Mouse (Mus musculus): ENCODE results near the gene Gm21149. TPM values are rescaled to one million over a fixed set of nuclear protein-coding genes. Genes with fewer than 3 reads are reported as not detected.
"Not testable (repeated sequence)": the region's sequence is repeated elsewhere in the genome, so short reads cannot be mapped to it uniquely, and the experiment has no call there.

Gm21149 gene
- not detected for total RNA-seq (2021)
- long read RNA-seq, experiment 1, result 0 reads
- long read RNA-seq, experiment 2, result 0 reads

DNA sequence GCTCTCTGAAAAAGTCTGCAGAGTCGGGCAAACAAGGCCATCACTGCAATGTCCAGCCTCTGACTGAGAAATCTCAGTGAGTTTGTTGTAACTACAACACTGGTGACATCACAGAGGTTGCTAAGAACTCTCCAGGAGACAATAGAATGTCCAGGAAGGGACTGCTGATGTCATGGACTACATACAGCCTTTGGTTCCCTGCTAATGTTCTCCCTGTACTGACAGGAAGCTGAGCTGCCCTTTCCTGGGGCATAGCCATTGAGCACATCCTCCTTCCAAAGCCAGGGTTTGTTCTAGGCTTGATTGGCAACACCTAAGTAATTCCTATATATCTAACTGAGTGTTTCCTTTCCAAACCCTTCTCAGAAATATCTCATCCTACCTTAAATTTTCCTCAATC, at the start of gene Gm21149:
Gene Gm21149 (minus strand): TSS at position 101 of the 400 bp plus-strand sequence.
- not testable (repeated sequence) for DNase-seq (ENCODE audit: low spot score in 2 of 2)

DNA sequence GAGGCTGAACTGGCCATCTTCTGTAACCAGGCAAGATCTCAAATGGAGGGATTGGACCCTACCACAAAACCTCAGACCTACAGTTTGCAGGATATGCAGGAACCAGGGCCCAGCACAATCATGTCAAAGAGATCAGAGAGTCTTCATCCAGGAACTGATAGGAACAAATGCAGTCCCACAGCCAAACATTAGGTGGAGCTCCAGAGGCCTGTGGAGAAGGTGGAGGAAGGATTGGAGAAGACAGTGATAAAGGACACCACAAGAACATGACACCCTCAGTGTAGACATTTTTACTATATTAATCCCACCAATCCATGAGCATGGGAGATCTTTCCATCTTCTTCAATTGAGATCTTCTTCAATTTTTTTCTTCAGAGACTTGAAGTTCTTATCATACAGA, 46.1 kb upstream of the Gm21149 start:
- DNase-seq (ENCODE audit: low spot score in 2 of 2), result not testable (repeated sequence)

DNA sequence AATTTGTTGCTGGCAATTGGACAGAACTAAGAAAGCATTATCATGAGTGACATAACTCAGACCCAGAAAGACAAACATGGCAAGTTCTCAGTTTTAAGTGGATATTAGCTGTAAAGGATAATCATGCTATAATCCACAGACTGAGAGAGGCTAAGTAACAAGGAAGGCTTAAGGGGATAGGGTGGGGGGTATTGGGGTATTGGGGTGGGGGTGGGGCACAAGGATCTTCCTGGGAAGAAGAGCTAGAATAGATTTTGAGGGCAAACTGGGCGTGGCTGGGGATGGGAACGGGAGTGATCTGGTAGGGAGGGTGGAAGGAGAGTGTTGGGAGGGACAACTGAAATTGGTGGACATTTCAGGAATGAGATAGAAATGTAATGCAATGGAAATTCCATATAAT, 45.7 kb upstream of the Gm21149 start:
- DNase-seq (ENCODE audit: low spot score in 2 of 2), result not testable (repeated sequence)

DNA sequence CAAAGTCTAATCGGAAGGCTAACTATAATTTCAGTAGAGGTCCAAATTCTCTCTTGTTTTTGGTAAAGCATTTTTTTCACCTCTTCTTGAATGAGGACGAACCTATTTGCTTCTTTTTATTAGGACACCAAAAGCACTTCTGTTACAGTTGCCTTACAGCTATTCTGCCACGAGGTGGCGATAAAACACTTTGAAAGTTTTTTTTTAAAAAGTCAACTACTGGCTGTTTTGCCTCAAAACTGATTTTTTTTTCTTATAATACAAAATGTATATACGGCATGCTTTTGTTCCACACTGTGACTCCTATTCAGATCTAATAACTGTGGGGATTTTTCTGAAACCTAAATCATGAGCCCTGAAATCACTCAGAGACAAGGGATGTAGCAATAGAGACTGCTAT, 44.1 kb upstream of the Gm21149 start:
- DNase-seq (ENCODE audit: low spot score in 2 of 2), result not testable (repeated sequence)

DNA sequence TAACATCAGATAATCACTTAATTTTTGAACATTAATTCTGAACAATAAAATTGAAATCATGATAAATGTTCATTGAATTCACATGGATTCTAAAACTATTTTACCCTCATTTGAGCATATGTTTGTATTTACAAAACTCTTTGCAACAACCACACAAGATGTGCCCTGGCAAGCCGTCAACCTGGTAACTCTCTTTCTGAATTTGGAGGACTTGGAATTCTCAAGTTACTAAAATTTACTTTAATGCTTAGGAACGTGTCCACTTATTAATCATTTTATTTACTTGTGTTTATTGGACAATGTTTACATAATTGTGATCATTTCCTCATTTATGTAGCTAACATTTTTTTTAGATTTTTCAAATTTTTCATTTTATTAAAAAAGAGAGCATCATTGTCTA, 40.8 kb upstream of the Gm21149 start:
- DNase-seq (ENCODE audit: low spot score in 2 of 2), result not testable (repeated sequence)

DNA sequence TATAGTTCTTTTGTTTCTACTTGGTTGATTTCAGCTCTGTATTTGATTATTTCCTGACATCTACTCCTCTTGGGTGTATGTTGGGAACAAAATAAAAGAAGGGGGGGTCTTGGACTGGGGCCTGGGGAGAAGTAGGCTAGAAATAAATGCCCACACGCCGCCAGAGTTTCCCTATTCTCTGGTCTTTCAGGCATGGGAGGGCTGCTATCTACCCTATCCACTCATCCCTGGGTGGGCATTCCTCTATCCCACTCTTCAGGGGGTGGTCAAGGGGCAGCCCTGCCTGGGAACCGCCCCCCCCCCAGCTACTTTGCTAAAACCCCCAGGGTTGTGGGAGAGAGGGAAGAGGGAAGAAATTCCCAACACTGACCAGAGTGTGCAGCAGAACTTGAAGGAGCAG, 35.9 kb upstream of the Gm21149 start:
- not testable (repeated sequence) for DNase-seq (ENCODE audit: low spot score in 2 of 2)

DNA sequence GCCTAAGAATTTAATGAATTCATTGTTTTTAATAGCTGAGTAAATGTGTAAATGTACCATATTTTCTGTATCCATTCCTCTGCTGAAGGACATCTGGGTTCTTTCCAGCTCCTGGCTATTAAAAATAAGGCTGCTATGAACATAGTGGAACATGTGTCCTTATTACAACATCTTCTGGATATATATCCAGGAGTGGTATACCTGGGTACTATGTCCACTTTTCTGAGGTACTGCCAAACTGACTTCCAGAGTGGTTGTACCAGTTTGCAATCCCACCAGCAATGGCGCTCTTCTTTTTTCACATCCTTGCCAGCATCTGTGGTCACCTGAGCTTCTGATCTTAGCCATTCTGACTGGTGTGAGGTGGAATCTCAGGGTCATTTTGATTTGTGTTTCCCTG, 33.6 kb upstream of the Gm21149 start:
- not testable (repeated sequence) for DNase-seq (ENCODE audit: low spot score in 2 of 2)

DNA sequence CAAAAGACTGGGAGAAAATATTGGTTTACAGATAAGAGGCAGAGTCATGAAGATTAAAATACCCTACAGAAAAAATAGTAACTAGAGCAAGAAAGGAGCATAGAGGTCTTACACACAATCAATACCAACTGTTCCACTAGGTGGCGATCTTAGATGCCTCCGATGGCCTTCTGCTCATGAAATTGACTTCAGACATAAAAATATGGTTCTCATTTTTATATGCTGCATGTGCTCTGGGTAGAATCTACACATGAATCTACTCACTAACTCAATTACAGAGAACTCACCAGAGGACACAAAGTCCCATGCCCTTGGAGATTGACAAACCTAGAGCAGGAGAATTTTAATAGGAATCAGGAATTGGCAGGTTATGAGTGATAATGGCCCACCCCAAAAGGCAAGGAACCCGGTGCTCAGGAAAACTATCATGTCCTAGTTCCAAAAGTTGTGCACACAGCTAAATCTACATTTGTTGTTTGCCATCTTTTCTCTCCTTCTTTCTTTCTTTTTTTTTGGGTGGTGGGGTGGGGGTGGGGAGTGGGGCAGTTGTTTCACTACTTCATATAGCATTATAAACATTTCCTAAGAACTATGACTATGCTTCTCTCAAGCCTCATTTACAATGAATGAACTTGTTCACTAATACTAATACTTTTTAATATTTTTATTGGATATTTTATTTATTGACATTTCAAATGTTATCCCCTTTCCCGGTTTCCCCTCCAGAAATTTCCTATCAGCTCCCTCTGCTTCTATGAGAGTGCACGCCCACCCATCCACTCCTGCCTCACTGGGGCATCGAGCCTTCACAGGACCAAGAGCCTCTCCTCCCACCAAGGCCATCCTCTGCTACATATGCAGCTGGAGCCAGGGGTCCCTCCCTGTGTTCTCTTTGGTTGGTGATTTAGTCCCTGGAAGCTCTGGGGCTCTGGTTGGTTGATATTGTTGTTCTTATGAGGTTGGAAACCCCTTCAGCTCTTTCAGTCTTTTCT, 32.4 kb upstream of the Gm21149 start:
- not testable (repeated sequence) for DNase-seq (ENCODE audit: low spot score in 2 of 2)

DNA sequence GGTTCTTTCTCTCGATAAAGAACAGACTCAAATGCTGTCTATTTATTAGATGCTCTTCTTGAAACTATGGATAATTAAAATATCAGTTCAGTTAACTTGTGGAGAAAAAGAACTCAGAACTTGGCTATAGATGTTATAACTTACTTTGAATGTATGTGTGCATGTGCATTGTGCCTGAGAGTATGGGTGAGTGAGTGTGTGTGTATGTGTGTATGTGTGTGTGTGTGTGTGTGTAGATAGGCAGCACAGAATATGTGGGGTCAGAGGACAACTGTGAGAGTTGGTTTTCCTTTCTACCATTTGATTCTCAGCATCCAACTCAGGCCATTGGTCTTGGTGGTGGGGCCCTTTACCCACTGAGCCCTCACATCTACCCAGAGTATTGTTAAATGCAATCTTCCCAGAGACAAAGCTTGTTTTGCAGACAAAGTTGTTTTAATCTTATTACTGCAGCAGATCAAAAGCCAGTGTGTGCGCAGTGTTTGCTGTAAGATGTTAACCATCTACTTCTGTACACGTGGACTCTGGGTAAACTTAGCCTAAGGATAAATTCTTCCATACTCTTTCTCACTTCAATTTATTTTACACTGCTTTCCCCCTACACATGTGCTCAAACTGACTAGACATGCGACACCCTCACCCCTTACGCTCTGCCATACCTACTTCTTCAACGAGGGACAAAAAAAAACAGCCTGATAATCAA, 31.6 kb upstream of the Gm21149 start:
- DNase-seq (ENCODE audit: low spot score in 2 of 2), result not testable (repeated sequence)

DNA sequence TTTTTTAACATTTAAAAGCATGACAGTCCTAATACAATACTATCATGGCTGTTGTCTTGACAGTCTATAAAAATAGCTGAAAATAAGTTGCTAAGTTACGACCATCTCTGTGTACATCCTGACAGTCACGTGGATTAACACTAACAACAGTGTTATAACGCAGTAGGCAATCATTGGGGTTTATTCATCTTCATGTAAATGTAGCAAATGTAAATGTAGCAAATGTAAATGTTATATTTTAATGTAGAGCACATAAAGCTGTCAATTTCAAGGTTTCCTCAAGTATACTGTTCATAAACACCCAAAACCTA, 30.9 kb upstream of the Gm21149 start:
- DNase-seq (ENCODE audit: low spot score in 2 of 2), result no peak

DNA sequence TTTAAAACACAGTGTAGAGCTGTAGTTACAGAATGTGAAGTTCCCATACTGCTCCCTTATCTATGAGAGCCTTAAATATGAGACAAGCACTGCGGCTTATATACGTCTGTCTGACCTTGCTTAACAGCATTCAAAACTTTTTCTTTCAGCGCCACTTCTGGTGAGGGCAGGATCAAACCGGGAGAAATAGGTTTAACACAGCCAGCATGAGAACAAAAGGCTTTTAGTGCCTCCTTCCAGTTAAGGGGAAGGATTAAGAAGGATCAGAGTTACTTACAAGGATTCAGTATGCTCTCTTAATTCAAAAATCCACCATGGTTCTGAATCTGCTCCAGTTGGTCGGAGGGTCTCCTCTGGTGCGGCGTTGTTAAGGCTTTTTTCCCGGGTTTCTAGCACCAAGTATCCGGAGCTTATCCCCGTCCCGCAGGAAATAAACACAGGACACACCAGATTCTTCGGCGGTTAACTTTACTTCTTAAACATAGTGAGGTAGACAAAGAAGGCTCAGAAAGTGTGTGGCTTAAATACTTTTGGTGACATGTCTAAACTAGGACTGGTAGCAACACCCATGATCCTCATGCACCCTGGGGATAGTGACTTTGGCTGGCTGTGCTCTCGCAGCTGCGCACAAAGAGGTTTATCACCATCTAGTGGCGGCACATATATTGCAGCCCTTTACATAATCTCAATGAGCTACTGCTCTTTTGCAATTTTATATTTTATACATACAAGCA, 30.4 kb upstream of the Gm21149 start:
- peak; percentile 18 to 24 for DNase-seq (ENCODE audit: low spot score in 2 of 2)

DNA sequence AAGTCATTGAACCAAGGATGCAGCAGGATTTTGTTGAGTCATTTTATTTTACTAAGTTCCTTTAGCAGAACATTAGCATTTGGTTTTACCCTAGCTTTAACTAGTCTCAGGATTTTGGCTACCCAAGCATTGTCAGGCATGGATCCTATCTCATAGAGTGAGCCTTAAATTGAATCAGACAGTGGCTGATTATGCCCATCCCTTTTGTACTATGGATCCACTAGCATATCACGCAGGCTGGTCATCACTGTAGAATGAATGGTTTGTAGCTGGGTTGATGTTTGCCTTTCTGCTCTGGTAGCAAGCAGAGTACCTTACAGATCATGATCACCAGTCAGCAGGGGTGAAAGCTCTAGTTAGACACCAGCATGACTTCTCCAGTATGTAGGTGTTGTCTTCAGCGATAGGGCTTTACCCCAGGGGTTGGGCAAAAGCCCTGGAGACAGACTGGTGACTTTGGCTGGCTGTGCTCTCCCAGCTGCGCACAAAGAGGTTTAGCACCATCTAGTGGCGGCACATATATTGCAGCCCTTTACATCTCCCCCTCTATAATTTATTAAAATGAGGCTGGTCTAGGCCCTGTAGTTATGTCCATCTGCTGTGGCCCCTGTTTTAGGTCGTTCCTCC, 22.6 kb upstream of the Gm21149 start:
- DNase-seq (ENCODE audit: low spot score in 2 of 2), result not testable (repeated sequence)

DNA sequence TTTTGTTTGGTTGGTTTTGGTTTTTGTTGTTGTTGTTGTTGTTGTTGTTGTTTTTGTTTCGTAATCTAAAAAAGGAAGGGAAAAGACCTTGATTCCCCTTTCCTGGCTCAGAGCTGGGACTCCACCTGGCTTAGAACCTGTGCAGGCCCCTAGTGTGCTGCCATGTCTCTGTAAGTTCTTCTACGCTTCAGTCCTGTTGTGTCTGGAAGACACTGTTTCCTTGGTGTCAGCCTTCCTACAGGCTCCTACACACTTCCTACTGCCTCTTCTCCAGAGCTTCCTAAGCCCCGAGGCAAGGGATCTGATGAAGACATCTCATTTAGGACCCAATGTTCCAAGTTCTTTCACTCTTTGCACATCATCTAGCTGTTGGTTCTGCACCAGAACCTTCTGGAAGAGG, 22.0 kb upstream of the Gm21149 start:
- not testable (repeated sequence) for DNase-seq (ENCODE audit: low spot score in 2 of 2)

DNA sequence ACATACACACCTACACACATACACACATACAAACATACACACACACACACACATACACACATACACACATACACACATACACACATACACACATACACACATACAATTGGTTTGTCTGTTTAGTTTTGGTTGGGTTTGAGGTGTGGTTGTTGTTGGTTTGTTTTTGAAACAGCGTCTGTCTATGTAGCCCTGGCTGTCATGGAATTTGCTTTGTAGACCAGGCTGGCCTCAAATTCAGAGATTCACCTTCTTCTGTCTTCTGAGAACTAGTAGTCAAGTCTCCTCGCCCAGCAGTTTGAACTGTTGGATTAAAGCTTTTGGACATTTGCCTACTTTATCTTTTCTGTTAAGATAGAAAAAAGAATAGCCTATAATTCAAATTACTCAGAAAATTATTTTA, 14.6 kb upstream of the Gm21149 start:
- DNase-seq (ENCODE audit: low spot score in 2 of 2), result not testable (repeated sequence)

DNA sequence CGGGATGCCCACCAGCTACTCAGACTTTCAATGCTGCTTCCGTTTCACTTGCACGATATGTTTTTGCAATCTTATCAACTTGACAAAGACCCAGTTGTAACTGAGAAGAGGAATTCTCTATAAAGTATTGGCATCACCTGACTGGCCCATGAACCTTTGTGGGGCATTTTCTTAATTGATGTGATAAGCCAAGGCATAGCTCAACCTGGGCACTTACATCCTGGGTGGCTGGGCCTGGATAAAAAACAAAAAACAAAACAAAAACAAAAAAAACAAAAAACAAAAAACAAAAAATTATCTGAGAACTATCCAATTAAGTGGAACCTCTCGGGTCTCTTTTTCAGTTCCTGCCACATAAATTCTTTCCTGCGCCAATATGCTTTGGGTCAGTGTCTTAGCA, 12.4 kb upstream of the Gm21149 start:
- DNase-seq (ENCODE audit: low spot score in 2 of 2), result no peak

DNA sequence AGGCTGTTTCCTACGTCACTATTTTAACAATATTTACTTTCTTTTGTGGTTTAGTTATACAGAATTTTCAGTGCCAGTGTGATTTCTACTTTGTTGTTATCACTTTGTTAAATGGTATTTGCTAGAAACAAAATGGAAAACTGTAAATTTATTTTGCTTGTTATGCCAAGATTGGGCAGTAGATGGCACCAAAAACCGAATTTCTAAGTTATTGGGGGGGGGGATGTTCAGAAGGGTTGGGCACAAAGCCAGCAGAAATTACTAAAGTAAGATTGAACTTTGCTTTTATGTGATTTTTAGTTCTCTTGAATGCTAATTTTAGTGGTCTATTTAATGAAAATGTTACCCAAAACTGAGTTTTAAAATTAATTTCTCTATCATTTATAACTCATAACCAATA, 8.3 kb upstream of the Gm21149 start:
- DNase-seq (ENCODE audit: low spot score in 2 of 2), result not testable (repeated sequence)

DNA sequence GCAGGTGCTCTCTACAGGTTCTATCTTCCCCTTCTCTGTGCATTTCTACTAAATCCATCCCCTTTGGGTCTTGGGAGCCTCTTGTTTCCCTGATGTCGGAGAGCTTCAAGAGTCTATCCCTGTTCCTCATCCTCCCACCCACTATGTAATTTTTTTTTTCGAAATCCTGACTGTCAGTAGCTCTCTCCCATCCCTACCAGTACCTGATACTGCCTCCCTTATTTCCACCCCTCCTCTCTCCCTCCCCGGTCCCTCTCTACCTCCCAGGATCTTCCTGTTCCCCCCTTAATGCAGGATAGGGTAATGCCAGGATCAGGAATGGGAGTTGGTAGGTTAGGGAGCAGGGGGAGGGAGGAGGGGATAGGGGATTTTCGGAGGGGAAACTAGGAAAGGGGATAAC, 7.3 kb upstream of the Gm21149 start:
- not testable (repeated sequence) for DNase-seq (ENCODE audit: low spot score in 2 of 2)

DNA sequence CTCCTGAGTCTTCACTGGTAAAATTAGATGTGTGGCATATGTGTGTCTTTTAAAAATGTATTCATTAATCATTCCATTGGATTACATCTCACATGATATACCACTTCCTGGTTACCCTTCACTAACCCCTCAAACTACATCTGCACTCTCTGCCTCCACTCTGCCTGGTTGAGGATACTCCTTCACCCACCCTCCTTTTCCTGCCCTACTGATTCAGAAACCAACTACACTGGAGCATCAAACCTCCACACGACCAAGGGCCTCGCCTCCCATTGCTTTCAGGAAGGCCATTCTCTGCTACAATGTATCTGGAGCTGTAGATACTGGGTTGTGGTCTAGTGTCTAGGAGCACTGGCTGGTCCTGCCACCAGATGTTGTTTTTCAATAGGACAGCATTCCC, 6.5 kb upstream of the Gm21149 start:
- DNase-seq (ENCODE audit: low spot score in 2 of 2), result peak in 1 of 2 experiments; percentile 17

DNA sequence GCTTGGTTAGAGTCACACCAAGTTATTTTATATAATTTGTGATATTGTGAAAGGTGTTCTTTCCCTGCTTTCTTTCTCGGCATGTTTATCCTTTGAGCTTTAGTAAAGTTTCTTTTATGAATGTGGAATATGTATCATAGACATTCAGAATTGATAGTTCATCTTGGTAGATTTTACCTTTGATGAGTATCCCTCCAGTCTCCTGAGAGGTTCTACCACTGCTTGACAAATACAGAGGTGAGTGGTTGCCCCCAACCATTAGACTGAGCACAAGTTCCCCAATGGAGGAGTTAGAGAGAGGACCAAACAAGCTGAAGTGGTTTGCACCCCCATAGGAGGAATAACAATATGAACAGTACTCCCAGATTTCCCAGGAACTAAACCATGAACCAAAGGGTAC, 6.2 kb downstream of the Gm21149 start:
- DNase-seq (ENCODE audit: low spot score in 2 of 2), result not testable (repeated sequence)

DNA sequence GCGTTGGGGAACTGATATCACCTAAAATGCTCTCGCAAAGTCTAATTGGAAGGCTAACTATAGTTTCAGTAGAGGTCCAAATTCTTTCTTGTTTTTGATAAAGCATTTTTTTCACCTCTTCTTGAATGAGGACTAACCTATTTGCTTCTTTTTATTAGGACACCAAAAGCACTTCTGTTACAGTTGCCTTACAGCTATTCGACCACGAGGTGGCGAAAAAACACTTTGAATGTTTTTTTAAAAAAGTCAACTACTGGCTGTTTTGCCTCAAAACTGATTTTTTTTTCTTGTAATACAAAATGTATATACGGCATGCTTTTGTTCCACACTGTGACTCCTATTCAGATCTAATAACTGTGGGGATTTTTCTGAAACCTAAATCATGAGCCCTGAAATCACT, 8.6 kb downstream of the Gm21149 start:
- DNase-seq (ENCODE audit: low spot score in 2 of 2), result not testable (repeated sequence)

DNA sequence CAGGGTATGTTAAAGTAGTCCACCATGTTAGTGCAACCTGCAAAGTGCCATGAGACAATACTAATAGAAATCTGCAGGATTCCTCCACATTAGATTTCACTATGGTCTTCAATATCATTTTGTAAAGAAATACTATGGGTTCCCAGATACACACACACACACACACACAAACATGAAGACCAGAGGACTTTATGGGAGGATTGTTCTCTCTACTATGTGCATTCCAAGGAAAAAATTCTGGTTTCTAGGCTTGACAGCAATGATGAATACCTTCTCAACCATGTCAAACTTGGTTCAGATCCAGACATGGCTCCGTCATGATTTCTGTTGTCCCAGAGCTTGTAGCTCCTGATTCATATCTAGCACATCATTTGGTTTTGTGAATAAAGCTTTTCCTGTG, 10.1 kb downstream of the Gm21149 start:
- DNase-seq (ENCODE audit: low spot score in 2 of 2), result not testable (repeated sequence)

All from gastrocnemius, postnatal 4 days (tissue).